Mouse (Mus musculus) adrenal gland, adult 8-10 months (tissue): ENCODE results near the gene Ctdnep1. TPM values are rescaled to one million over a fixed set of nuclear protein-coding genes. Genes with fewer than 3 reads are reported as not detected.

Source experiments
- DNase-seq: peaks from one replicate; pipeline ENCODE4 v3.0.0; 2022
- total RNA-seq, 4 experiments: library from RNA; stranded (reverse); gene quantifications; 2 replicates each; pipeline ENCODE4 v1.2.4; 2022

Ctdnep1 gene
- total RNA-seq, result 100 to 1,000 TPM; 109 to 125 (median 120) TPM

GRCm38 (mm10) chr11:69981141-69981762 is at the start of gene Ctdnep1:
TSS of gene Ctdnep1 (plus strand) at chr11:69981156.
- peak; percentile 48 for DNase-seq

- DNase-seq, result no peak
These were observed 49.2 kb upstream of the Ctdnep1 start for GRCm38 (mm10) chr11:69931769-69932168.

GRCm38 (mm10) chr11:69932254-69932653 is 48.7 kb upstream of the Ctdnep1 start:
- DNase-seq, result no peak

DNA sequence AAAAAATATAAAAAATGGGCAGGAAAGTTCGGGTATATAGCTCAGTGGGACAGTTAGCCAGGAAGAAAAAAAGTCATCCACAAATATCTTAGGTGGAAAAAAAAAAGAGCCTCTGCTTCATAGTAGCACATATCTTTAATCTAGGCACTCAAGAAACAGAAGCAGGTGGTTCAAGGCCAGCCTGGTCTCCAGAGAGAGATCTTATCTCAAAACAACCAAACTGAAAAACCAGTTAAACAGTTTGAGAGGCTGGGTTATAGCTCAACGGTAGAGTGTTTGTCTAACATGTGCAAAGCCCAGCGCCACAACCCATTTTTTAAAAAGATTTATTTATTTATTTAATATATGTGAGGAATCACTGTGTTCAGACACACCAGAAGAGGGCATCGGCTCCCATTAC is 47.9 kb upstream of the Ctdnep1 start:
- DNase-seq, result no peak

DNA sequence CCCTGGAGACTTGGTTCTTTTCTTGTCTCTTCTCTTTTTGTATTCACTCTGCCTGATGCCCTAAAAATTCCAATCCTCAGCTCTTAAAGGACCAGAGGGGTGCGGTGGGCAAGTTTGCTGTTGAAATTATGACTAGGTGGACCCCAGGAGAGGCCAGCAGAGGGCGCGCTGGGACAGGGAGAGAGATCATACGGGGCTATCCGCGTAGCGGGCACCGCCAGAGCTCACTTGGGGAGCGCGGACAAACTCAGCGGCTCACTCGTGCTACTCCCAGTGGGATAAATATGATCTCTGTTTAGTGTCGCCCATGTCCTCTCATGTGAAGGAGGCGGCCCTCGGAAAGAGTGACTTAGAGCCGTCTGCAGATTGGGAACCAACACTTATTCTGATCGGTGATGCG is 46.8 kb upstream of the Ctdnep1 start:
- peak; percentile 82 for DNase-seq

- no peak for DNase-seq
These were observed 46.3 kb upstream of the Ctdnep1 start for GRCm38 (mm10) chr11:69934681-69935080.

DNA sequence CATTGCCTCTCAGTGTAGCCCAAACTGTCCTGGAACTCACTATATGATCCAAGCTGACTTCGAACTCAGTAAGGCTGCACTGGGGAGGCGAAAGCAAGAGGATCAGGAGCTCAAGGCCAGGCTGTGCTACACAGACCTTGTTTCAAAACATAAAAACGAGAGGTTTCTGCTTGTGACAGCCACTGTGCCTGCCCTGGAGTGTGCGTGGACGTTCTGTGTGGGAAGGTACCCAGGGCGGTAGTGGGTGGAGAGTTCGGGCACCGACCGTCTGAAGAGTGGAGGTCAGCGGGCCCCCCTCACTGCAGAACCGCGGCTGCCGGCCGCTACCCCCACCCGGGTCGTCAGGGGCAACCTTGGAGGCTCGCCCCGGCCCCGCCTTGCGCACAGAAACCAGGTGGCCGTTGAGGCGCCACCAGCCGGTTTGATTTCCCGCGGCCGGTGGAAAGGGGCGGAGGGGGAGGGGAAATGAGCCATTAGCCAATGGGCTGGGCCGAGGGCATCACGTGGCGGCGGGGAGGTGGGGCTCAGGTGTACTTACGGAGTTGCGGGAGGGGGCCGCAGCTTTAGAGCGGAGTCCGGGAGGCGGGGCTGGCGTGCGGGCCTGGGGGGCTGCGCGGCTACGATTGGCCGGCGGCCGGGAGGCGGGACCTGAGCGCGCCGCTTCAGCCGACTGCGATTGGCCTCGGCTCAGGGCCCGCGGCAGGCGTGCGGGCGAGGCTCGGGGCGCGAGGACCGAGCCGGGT is 45.6 kb upstream of the Ctdnep1 start, which contains the start of gene Ybx2:
Gene Ybx2, plus strand, starts transcription at position 660 of the 743 bp plus-strand sequence.
- DNase-seq, result peak; percentile 79

GRCm38 (mm10) chr11:69936156-69936555 is 44.8 kb upstream of the Ctdnep1 start:
- DNase-seq, result no peak

- no peak for DNase-seq
These were observed 44.1 kb upstream of the Ctdnep1 start for GRCm38 (mm10) chr11:69936714-69937347.

DNA sequence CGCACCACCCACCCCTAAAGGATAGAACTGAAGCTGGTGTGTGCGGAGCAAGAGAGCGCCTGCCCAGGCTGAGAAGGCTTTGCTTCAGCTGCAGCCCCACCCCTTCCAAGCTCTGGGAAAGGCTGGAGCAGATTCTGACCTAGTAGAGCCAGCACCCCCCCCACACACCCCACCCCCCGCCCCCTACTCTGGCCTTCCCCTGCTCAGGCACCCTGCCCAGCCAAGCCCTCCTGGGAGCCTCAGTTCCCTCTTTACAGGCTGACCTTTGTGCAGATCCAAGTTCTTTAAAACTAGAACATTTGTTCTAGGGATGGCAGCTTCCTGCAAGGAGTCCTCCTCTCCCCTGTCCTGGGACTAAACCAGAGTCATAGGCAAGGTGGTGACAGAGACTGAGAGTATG is 43.6 kb upstream of the Ctdnep1 start:
- DNase-seq, result no peak

DNA sequence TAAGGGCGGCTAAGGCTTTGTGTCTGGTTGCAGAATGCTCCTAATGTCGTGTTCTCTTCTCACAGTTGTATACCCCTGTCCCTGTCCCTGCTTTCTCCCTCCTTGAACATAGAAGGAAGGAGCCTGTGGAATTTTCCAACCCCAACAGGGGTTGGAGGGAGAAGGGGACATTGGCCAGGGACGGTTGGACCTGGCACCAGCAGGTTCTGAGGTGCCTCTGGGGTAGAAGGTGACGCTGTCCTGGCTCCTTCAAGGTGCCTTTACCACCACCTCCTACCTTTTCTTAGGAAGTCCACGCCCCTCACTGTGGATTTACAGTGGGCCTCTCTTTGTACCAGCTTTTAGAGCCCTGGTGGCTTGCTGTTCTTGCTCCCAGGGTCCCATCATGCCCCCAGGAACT is 43.1 kb upstream of the Ctdnep1 start:
- no peak for DNase-seq

GRCm38 (mm10) chr11:69938401-69938979 is 42.5 kb upstream of the Ctdnep1 start:
- DNase-seq, result no peak

DNA sequence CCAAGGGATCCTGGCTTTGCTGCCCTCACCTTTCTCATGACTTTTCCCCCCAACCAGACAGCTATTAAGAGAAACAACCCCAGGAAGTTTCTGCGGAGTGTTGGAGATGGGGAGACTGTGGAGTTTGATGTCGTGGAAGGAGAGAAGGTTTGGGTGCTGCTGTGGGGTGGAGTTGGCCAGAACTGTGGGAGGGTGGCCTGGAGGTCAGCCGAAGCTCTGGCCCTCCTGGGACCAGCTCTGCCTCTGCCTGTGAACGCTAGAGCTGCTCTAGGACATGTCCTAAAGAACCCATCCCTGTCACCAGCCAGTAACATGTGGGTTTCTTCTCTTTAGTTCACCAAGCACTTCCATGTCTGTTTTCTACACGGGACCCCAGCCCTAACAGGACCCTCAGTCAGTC is 41.8 kb upstream of the Ctdnep1 start:
- DNase-seq, result no peak

DNA sequence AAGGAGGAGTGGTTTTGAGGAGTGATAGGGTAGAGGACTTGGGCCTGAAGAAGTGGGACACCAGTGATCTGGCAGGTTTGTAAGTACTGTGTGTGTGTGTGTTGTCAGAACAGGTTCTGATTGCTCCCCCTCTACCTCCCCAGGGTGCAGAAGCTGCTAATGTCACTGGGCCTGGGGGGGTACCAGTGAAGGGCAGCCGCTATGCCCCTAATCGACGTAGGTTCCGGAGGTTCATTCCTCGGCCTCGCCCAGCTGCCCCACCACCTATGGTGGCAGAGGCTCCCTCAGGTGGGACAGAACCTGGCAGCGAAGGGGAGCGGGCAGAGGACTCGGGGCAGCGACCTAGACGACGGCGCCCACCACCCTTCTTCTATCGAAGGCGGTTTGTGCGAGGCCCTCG is 41.2 kb upstream of the Ctdnep1 start:
- no peak for DNase-seq

DNA sequence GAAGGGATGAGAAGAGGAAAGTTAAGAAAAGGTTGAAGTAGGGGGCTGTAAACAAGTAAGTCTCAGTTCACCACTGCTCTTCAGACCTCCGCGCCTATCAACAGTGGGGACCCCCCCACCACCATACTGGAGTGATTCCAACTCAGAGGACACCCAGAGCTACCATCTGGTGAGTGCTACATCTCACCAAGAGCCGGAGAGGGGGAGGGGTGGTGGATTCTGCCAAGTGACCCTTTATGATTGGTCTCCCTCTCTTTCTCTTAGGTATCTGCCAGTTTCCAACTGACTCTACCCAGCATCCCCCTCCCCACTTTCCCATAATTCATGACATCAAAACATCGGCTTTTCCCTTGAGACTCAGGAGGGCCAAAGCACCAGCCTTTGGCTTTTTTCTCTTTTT is 40.0 kb upstream of the Ctdnep1 start:
- DNase-seq, result no peak

DNA sequence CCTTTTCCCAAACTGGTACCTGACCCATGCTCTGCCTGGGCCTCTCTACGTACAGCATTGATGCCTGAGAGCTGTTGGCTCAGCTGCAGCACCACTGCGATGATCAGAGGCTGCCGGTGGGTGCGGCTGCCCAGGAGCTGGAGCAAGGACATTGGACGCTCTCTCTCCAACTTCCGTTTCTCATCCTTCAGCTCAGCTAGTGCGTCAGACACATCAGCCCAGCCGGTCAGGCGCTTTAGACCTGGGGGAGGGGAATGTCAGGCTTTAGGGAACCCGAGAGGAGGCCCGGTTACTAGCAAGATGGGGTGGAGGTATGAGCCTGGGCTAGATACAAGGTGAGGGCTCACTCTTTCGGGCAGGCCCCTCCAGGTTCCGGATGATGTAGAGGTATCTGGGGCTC is 35.7 kb upstream of the Ctdnep1 start:
- DNase-seq, result peak; percentile 64

- no peak for DNase-seq
These were observed 34.7 kb upstream of the Ctdnep1 start for GRCm38 (mm10) chr11:69945997-69946891.

- no peak for DNase-seq
These were observed 33.5 kb upstream of the Ctdnep1 start for GRCm38 (mm10) chr11:69947337-69948065.

DNA sequence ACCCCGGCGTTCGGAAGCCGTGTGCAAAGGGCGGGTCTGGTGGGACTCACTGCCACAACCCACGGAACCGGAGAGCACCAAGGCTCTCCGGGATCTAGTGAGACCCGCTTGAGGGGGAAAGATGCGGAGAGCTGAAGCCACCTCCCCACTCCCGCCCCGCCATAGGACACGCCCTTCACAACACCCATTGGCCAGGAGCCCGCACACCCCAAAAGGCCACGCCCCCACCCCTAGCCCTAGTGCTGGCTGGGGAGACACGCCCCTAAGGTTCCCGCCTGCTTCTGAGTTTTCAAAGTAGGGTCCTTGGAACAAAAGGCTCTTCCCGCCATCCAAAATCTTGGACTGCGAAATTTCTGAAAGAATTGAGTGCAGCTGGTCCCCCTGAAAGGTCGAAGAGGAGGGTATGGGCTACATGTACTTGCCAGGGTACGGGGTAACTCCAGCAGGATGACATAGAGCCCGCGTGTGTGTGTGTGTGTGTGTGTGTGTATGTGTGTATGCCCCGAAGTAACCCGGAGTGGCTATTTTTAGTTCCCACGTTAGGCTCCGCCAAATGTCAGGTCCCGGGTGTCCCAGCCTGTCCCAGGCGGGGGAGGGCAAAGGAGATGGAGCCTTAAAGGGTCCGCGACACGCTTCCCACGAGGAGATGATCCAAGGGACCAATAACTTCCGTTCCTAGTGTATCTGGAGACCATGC is 32.7 kb upstream of the Ctdnep1 start, which contains the start of gene Slc2a4:
Gene Slc2a4, minus strand, starts transcription at position 123 of the 697 bp plus-strand sequence.
- peak; percentile 88 for DNase-seq

DNA sequence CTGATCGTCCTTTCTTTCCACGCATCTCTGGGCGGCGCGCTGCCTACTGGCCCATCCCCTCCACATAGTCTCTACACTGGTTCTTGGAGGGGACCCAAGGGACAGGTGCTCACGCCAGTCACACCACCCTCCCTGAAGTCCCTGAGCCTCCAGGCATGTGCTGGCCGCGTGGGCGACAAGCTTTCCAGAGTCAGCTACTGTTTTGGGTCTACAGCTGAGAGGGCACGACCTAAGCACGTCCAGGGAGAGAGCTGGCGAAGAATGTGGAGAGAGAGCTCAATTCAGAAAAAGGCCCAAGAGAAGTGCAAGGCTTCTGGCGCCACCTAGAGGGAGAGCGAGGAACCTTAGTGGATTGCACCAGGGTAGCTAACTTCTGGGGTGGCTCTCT is 32.2 kb upstream of the Ctdnep1 start:
- peak; percentile 82 for DNase-seq
